Comparison of ENCODE assay signal across 10 mouse cellular contexts in the genomic region with DNA sequence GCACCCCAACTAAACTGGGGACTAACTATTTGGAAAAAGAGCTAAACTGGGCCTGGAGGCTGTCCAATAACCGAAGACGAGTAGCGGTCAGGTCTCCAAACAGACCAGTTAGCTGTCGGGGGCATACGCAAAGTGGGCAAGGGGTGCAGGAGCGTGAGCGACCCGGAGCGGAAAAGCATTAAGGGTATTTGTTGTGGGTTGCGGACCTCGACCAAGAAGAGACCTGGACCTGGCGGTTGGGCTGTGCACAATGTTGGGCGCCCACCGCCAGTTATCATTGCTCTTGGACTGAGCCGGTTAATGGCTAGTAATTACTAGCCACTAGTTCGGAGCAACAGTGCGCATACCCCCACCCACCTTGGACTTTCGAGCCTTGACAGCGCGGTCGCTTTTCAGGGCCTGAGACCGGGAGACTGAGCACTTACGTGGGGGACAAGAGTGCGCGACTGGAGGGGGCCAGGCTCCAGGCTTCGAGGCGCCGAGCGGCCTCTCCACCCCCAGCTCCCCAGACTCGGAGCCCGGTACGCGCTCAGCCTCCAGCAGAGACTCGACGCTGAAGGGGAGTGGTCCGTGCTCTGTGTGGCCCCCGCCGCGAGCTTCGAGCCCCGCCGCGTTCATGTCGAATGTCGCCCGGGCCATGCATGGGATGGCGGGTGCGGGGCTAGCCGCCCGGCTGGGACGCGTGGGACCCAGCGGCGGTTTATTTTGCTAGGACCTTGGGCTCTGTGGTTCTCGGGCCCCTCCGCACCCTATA. TPM values are rescaled to one million over a fixed set of nuclear protein-coding genes. Genes with fewer than 3 reads are reported as not detected.
DNase-seq lines count a peak whose midpoint lies in the region; ATAC-seq and TF ChIP-seq lines count a peak whose summit lies in the region.
"Had no signal": no experiment of that assay in that cellular context is flagged by ENCODE, and none has a peak within 500 bp of the region (broad histone marks: within the 10 kb centered on the region; RNA-seq: fewer than 3 reads in every experiment).

Gene Msx3, minus strand, starts transcription at position 729 of the 754 bp plus-strand sequence.

- H3K79me2 ChIP-seq in myocyte (ENCODE audit: control insufficient read depth, insufficient read depth) = no peaks in the 10 kb centered on the region

- no peak within 1 kb of the TSS for H3K9ac ChIP-seq in kidney, embryonic 14.5 days (ENCODE audit: low read depth, low read length)
- peak within 1 kb of the TSS; percentile 49 for H3K9ac ChIP-seq in hindbrain, embryonic 15.5 days

- no peak within 1 kb of the TSS for H3ac ChIP-seq in myocyte (ENCODE audit: control insufficient read depth, insufficient read length)

- peaks cover 4% of the 10 kb centered on the region; the same call in 1 of the 2 replicates for H3K4me1 ChIP-seq in kidney, embryonic 14.5 days (ENCODE audit: control insufficient read depth, insufficient read depth, low read length)
- no peaks in the 10 kb centered on the region for H3K4me1 ChIP-seq in brown adipose tissue, adult 24 weeks (ENCODE audit: control insufficient read depth, insufficient read depth, insufficient read length, low read length)
- H3K4me1 ChIP-seq in hindbrain, embryonic 15.5 days (replicated peaks) = peaks cover 26% of the 10 kb centered on the region

- peak within 1 kb of the TSS; percentile 38 for H3K4me3 ChIP-seq in kidney, embryonic 14.5 days (ENCODE audit: low read length)
- H3K4me3 ChIP-seq in brown adipose tissue, adult 24 weeks (ENCODE audit: insufficient read depth, low read depth, low read length) = peak within 1 kb of the TSS; percentile 51
- H3K4me3 ChIP-seq in hindbrain, embryonic 15.5 days = peak within 1 kb of the TSS; percentile 52
- H3K4me3 ChIP-seq in myocyte = peak within 1 kb of the TSS; percentile 17

- H3K27me3 ChIP-seq in kidney, embryonic 14.5 days (ENCODE audit: control insufficient read depth, insufficient read depth, low read length) = peaks cover 83% of the 10 kb centered on the region
- H3K27me3 ChIP-seq in hindbrain, embryonic 15.5 days = peaks cover 66% of the 10 kb centered on the region
- H3K27me3 ChIP-seq in myocyte (ENCODE audit: control insufficient read depth, insufficient read depth, insufficient read length) = peaks cover 41% of the 10 kb centered on the region

- H3K4me2 ChIP-seq in kidney, embryonic 14.5 days (replicated peaks; ENCODE audit: low read depth, low read length) = peak within 1 kb of the TSS; percentile 56
- peak within 1 kb of the TSS; percentile 79 for H3K4me2 ChIP-seq in hindbrain, embryonic 15.5 days
- H3K4me2 ChIP-seq in myocyte (ENCODE audit: low read depth) = peak within 1 kb of the TSS; percentile 77

- no peak for TF ChIP-seq POLR2A in myocyte (IDR thresholded peaks at IDR 0.05; ENCODE audit: insufficient read length, low read depth)

- no peaks in the 10 kb centered on the region for H3K36me3 ChIP-seq in kidney, embryonic 14.5 days (ENCODE audit: control insufficient read depth, insufficient read depth, low read length)
- H3K36me3 ChIP-seq in hindbrain, embryonic 15.5 days = no peaks in the 10 kb centered on the region
- H3K36me3 ChIP-seq in myocyte (ENCODE audit: control insufficient read depth, insufficient read depth) = no peaks in the 10 kb centered on the region

- ATAC-seq in kidney, embryonic 14.5 days (ENCODE audit: low FRiP score, low TSS enrichment) = peak; percentile 54
- peak; percentile 46; the same call in 1 of the 2 replicates for ATAC-seq in hindbrain, embryonic 15.5 days (ENCODE audit: low FRiP score, low read depth)
- no peak for ATAC-seq in frontal cortex, adult (ENCODE audit: low TSS enrichment)

- H3K27ac ChIP-seq in kidney, embryonic 14.5 days (ENCODE audit: low read depth, low read length) = no peak within 1 kb of the TSS
- no peak within 1 kb of the TSS for H3K27ac ChIP-seq in brown adipose tissue, adult 24 weeks (replicated peaks; ENCODE audit: low read depth, low read length)
- 0 out of 2 replicates have a peak within 1 kb of the TSS, but pooled peaks have one; percentile 1 for H3K27ac ChIP-seq in hindbrain, embryonic 15.5 days (replicated peaks)

- H3K9me3 ChIP-seq in kidney, embryonic 14.5 days (ENCODE audit: control insufficient read depth, low read length) = no peaks in the 10 kb centered on the region
- no peaks in the 10 kb centered on the region for H3K9me3 ChIP-seq in hindbrain, embryonic 15.5 days

- under 1% methylated on average over 56 of the region's 56 CpGs for WGBS in kidney, embryonic 14.5 days
- under 1% methylated on average over 56 of the region's 56 CpGs for WGBS in hindbrain, embryonic 15.5 days

- no peak for DNase-seq in kidney, postnatal 10 days
- DNase-seq in gastrocnemius, adult 18-20 months (ENCODE audit: low spot score) = no peak
- DNase-seq in gastrocnemius, postnatal 25 days = no peak
- DNase-seq: layer of hippocampus, adult 9-11 months had no signal

TF ChIP-seq in myocyte, 11 proteins besides CTCF, POLR2A, EP300 and RAD21:
- TF ChIP-seq REST (IDR thresholded peaks at IDR 0.05; ENCODE audit: insufficient read depth, insufficient read length) (no peak), MYOD1 (IDR thresholded peaks at IDR 0.05; ENCODE audit: control insufficient read depth in 1 of 3, insufficient read length in 2 of 3, low read depth in 2 of 3) (no peak)

RNA-seq across cellular contexts. Expression of gene Msx3, which starts in this region (rescaled TPM):
- polyA plus RNA-seq in kidney, embryonic 14.5 days (2014; fragmentation: Nextera tagmentation; extraction: Ambion mirVana) = not detected in 2 replicates
- polyA plus RNA-seq in brown adipose tissue, adult 24 weeks (2012; ENCODE audit: insufficient read depth, insufficient read length, missing spikeins) = not detected in 2 replicates
- 5.5 and 9.5 TPM in 2 replicates for polyA plus RNA-seq in hindbrain, embryonic 15.5 days (2015; fragmentation: Nextera tagmentation; extraction: Ambion mirVana)
- polyA plus RNA-seq in myocyte (2012; fragmentation: generic; extraction: Trizol) = 0.05 TPM
- not detected for total RNA-seq in gastrocnemius, adult 18-20 months (2021)
- total RNA-seq in gastrocnemius, postnatal 25 days (2021) = not detected
- total RNA-seq: MEL had no signal

Comparison
In these comparisons a context has a peak if more than half of its experiments do, and no peak if none do; other contexts are left out.
1. Peak in ATAC-seq, H3K4me3 ChIP-seq and H3K4me2 ChIP-seq in kidney, embryonic 14.5 days; RNA of the gene not detected or under 1 TPM.